Mouse (Mus musculus) limb, embryonic 11.5 days (tissue): ENCODE measurements around the gene Fcer1g. TPM values are rescaled to one million over a fixed set of nuclear protein-coding genes. Genes with fewer than 3 reads are reported as not detected.
A peak's percentile ranks its signal among the peaks of the same experiment; 100 is the strongest.
"Not testable (repeated sequence)": the region's sequence is repeated elsewhere in the genome, so short reads cannot be mapped to it uniquely, and the experiment has no call there.

Source experiments
- ATAC-seq: fragments of 200-750 bp; cut with Nextera tagmentation; 2 replicates; pipeline ENCODE4 v1.8.0; 2017; ENCODE audit warnings: low read depth; ENCODE audit not compliant: insufficient number of reproducible peaks, low FRiP score, low TSS enrichment
- DNase-seq: peaks from one replicate; pipeline ENCODE4 v3.0.0-alpha.2; 2015; ENCODE audit warnings: low spot score
- H3K27ac ChIP-seq: fragments of 300-500 bp; sonication (generic); replicated peaks from 2 replicates; pipeline ENCODE4 v1.5.1; 2014; ENCODE audit warnings: low read depth, mild to moderate bottlenecking, low read length
- H3K27me3 ChIP-seq: fragments of 300-500 bp; sonication (generic); 2 replicates; pipeline ENCODE4 v1.6.1; 2014; ENCODE audit warnings: mild to moderate bottlenecking, low read length, mixed read lengths; ENCODE audit not compliant: control insufficient read depth, insufficient read depth
- H3K36me3 ChIP-seq: fragments of 300-500 bp; sonication (generic); 2 replicates; pipeline ENCODE4 v1.6.1; 2014; ENCODE audit warnings: mild to moderate bottlenecking, low read length, moderate library complexity, mixed read lengths; ENCODE audit not compliant: control insufficient read depth, insufficient read depth
- H3K4me1 ChIP-seq: fragments of 300-500 bp; sonication (generic); 2 replicates; pipeline ENCODE4 v1.6.1; 2014; ENCODE audit warnings: low read length, mixed read lengths; ENCODE audit not compliant: control insufficient read depth, insufficient read depth
- H3K4me2 ChIP-seq: fragments of 300-500 bp; sonication (generic); 2 replicates; pipeline ENCODE4 v1.6.1; 2014; ENCODE audit warnings: low read depth, mild to moderate bottlenecking, moderate library complexity; ENCODE audit not compliant: severe bottlenecking
- H3K4me3 ChIP-seq: fragments of 300-500 bp; sonication (generic); 2 replicates; pipeline ENCODE4 v1.5.1; 2014; ENCODE audit warnings: low read depth, low read length
- H3K9ac ChIP-seq: fragments of 300-500 bp; sonication (generic); 2 replicates; pipeline ENCODE4 v1.6.1; 2014; ENCODE audit warnings: mild to moderate bottlenecking, low read length
- H3K9me3 ChIP-seq: fragments of 300-500 bp; sonication (generic); 2 replicates; pipeline ENCODE4 v1.6.1; 2016; ENCODE audit warnings: low read length; ENCODE audit not compliant: control insufficient read depth
- WGBS: fragments of 180-500 bp; shearing (Covaris S2); extraction: QIAGEN DNeasy Blood & Tissue Kit; methylation state at CpG from one replicate; pipeline ENCODE4 v1.1.7; 2014; 5-methylcytosine and 5-hydroxymethylcytosine counted together
- polyA plus RNA-seq: library from polyadenylated mRNA; unstranded; fragments of >200 nt; fragmentation: Nextera tagmentation; extraction: Ambion mirVana; gene quantifications from 2 replicates; pipeline ENCODE4 v1.2.1, GENCODE M21; 2014

Gene Fcer1g
- polyA plus RNA-seq, 1 experiment from 2014 or later: 13.2 TPM

DNA sequence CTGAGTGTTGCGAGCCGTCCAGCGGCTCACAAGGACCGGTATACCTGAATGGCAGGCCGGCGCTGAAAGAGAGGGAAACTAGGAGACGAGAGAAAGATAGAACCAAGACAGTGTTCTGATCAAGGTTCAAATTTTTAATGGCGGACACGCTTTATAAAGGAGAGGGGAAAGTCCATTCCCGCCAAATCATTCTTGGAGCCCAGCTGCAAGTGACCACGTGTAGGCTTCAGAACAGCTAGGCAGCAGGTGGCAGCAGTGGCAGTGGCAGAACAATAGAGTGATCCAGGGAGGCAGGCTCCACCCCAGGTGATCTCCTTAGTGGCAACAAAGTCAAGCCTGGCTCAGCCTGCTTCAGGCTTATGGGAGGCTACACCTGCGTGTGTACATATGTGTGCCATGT is 7.8 kb upstream of the Fcer1g start:
- H3K36me3 ChIP-seq: peaks cover 28% of the 10 kb centered on the region
- not testable (repeated sequence) for H3K9ac ChIP-seq, H3K27ac ChIP-seq, DNase-seq, ATAC-seq, H3K4me2 ChIP-seq, H3K9me3 ChIP-seq, H3K27me3 ChIP-seq, H3K4me3 ChIP-seq, H3K4me1 ChIP-seq
- 86% methylated on average over 12 of the region's 12 CpGs for WGBS

- Histone ChIP-seq H3K9me3 (no peaks in the 10 kb centered on the region), H3K4me2 (no peak overlapping the region), H3K9ac (no peak overlapping the region), H3K36me3 (peaks cover 32% of the 10 kb centered on the region), H3K27me3 (no peaks in the 10 kb centered on the region), H3K27ac (no peak overlapping the region), H3K4me1 (peaks cover 3% of the 10 kb centered on the region; the same call in 1 of the 2 replicates), H3K4me3 (no peak overlapping the region)
- WGBS: 93% methylated on average over 10 of the region's 10 CpGs
- no peak for ATAC-seq
- no peak for DNase-seq
Observed at GRCm38 (mm10) chr1:171240911-171241310, 6.7 kb upstream of the Fcer1g start.

DNA sequence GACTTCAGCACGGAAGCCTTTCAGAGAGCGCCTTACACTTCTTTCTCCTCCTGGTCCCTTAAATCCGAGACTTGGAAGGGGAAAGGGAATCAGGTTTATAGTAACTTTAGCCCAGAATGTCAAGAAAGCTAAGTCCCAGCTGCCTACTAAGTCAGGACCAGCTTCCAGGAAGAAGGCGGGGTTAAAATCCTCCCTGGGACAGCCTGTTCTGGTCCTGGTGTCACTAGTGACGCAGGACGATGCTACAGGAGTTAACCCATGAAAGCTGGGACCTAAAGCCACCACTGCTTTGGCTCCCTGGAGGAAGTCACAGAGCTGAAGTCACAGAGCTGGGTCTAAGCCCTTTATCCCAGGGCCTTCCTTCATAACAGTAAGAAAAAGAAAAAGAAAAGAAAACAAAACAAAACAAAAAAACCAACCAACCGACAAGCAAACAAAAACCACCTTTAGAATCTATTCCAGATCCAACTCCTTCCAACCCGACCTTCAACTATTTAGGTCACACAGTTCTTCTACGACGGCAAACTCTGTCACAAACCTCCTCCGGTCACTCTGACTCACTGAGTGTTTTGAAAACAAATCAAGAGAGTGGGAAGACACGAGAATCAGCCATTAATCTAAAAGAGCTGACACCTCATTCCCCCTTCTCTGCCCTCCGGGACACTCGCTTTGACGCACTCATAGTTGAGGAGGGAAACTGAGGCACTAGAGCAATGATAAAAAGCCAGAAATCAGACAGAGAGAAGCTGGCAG is 6.0 kb upstream of the Fcer1g start:
- DNase-seq (no peak), ATAC-seq (no peak)
- Histone ChIP-seq H3K4me1 (no peaks in the 10 kb centered on the region), H3K4me3 (no peak overlapping the region), H3K36me3 (peaks cover 36% of the 10 kb centered on the region), H3K27me3 (no peaks in the 10 kb centered on the region), H3K4me2 (no peak overlapping the region), H3K27ac (no peak overlapping the region), H3K9ac (no peak overlapping the region), H3K9me3 (no peaks in the 10 kb centered on the region)
- 81% methylated on average over 15 of the region's 15 CpGs for WGBS

- no peak overlapping the region for H3K27ac ChIP-seq
- no peak overlapping the region for H3K4me3 ChIP-seq
- DNase-seq (peak; percentile 76), ATAC-seq (no peak)
- H3K9ac ChIP-seq: no peak overlapping the region
- H3K36me3 ChIP-seq: peaks cover 39% of the 10 kb centered on the region
- H3K4me1 ChIP-seq: no peaks in the 10 kb centered on the region
- WGBS: 77% methylated on average over 14 of the region's 14 CpGs
- H3K27me3 ChIP-seq: no peaks in the 10 kb centered on the region
- no peak overlapping the region for H3K4me2 ChIP-seq
- H3K9me3 ChIP-seq: no peaks in the 10 kb centered on the region
Observed at GRCm38 (mm10) chr1:171238463-171238862, 4.3 kb upstream of the Fcer1g start.

- Histone ChIP-seq H3K9ac (no peak overlapping the region), H3K9me3 (no peaks in the 10 kb centered on the region), H3K4me3 (no peak overlapping the region), H3K4me2 (no peak overlapping the region), H3K27ac (no peak overlapping the region), H3K36me3 (peaks cover 37% of the 10 kb centered on the region), H3K27me3 (no peaks in the 10 kb centered on the region), H3K4me1 (no peaks in the 10 kb centered on the region)
- DNase-seq (no peak), ATAC-seq (no peak)
- 93% methylated on average over 6 of the region's 6 CpGs for WGBS
Observed at GRCm38 (mm10) chr1:171237438-171237837, 3.3 kb upstream of the Fcer1g start.

- Histone ChIP-seq H3K9me3 (no peaks in the 10 kb centered on the region), H3K27me3 (no peaks in the 10 kb centered on the region), H3K36me3 (peaks cover 32% of the 10 kb centered on the region), H3K27ac (no peak overlapping the region), H3K4me2 (no peak overlapping the region), H3K9ac (no peak overlapping the region), H3K4me3 (no peak overlapping the region), H3K4me1 (peaks cover 3% of the 10 kb centered on the region; the same call in 1 of the 2 replicates)
- 95% methylated on average over 4 of the region's 4 CpGs for whole genome bisulfite sequencing
- no peak for ATAC-seq
- DNase-seq: no peak
Observed at GRCm38 (mm10) chr1:171235791-171236190, 1.6 kb upstream of the Fcer1g start.

DNA sequence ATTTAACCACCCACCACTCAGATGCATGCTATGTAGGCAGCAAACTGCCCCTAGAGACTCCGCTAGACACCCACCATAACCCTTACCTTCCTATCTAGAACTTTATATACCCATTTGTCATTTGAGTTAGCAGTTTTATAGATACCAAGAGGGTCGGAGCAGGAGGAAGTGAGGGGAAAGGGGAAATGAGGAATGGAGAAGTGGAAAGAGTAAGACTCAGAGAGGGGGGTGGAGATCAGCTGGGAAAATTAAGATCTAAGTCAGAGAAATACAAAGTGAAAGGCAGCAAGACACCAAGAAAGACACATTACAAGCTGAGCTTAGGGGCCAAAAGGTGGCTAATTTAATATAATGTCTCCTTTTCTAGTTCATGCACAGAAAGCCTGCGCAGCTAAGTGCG is 373 bp upstream of the Fcer1g start:
- DNase-seq (no peak), ATAC-seq (no peak)
- Histone ChIP-seq H3K27ac (no peak overlapping the region), H3K9me3 (no peaks in the 10 kb centered on the region), H3K4me3 (no peak overlapping the region), H3K36me3 (peaks cover 32% of the 10 kb centered on the region), H3K9ac (no peak overlapping the region), H3K27me3 (no peaks in the 10 kb centered on the region), H3K4me2 (no peak overlapping the region), H3K4me1 (peaks cover 9% of the 10 kb centered on the region; the same call in 1 of the 2 replicates)
- 88% methylated on average over 4 of the region's 4 CpGs for WGBS

GRCm38 (mm10) chr1:171232800-171233730 is 1.1 kb downstream of the Fcer1g start:
- WGBS: 89% methylated on average over 12 of the region's 12 CpGs
- Histone ChIP-seq H3K4me1 (peaks cover 9% of the 10 kb centered on the region; the same call in 1 of the 2 replicates), H3K36me3 (peaks cover 23% of the 10 kb centered on the region), H3K9me3 (no peaks in the 10 kb centered on the region), H3K4me2 (no peak overlapping the region), H3K27me3 (no peaks in the 10 kb centered on the region), H3K27ac (no peak overlapping the region), H3K4me3 (no peak overlapping the region), H3K9ac (no peak overlapping the region)
- ATAC-seq: no peak
- no peak for DNase-seq
